Mouse (Mus musculus): ENCODE results near the gene Itsn1. TPM values are rescaled to one million over a fixed set of nuclear protein-coding genes. Genes with fewer than 3 reads are reported as not detected.

Itsn1 gene
- polyA plus RNA-seq, 1 experiment from 2014 or later, result 32.5 TPM

DNA sequence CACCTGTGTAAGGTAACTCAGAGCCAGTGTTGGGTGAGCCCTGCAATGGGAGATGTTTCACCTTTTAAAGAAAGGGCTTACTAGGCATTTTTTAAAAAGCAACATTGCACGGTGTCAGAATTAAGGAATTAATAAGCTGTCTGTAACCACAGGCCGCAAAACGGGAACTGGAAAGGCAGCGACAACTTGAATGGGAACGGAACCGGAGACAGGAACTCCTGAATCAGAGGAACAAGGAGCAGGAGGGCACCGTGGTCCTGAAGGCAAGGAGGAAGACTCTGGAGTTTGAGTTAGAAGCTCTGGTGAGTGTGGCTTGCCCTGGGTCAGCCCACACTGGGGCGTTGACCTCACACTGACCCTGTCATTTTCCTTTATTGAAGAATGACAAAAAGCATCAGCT lies 91.2 kb downstream of the Itsn1 start:
- Histone ChIP-seq H3K36me3 (ENCODE audit: control insufficient read depth, insufficient read depth, low read length) (peaks cover 32% of the 10 kb centered on the region), H3K27ac (replicated peaks; ENCODE audit: low read depth, low read length) (no peak overlapping the region), H3K9ac (ENCODE audit: low read length) (no peak overlapping the region), H3K9me3 (ENCODE audit: control insufficient read depth, low read length) (no peaks in the 10 kb centered on the region), H3K4me2 (ENCODE audit: low read depth, severe bottlenecking) (no peak overlapping the region), H3K4me1 (ENCODE audit: control insufficient read depth, insufficient read depth, low read length) (no peaks in the 10 kb centered on the region), H3K27me3 (ENCODE audit: control insufficient read depth, insufficient read depth, low read length) (no peaks in the 10 kb centered on the region), H3K4me3 (ENCODE audit: low read depth, low read length) (no peak overlapping the region)
- WGBS, result 95% methylated on average over 8 of the region's 8 CpGs
- DNase-seq (ENCODE audit: low spot score), result no peak
- no peak for ATAC-seq (ENCODE audit: insufficient number of reproducible peaks, low FRiP score, low TSS enrichment, low read depth)

DNA sequence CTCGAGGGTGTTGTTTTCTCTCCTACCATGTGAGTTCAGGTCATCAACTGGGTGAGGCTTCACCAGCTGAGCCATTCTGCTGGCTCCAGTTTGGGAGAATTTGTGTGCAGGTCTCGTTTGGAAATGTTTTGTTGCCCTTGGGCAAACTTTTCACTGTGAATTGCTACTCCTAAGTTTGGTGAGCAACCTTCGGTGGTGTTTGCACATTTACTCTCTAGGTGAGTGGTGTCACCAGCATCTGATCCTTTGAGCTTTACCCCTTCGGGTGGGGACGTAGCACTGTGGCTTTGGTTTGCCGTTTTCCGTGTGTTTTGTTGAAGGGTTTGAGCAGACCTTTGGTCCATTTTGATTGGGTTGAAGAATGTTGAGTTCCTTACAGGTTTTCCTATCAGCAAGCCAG lies 93.2 kb downstream of the Itsn1 start:
- peaks cover 22% of the 10 kb centered on the region for H3K36me3 ChIP-seq (ENCODE audit: control insufficient read depth, insufficient read depth, low read length)
- H3K27me3 ChIP-seq (ENCODE audit: control insufficient read depth, insufficient read depth, low read length), result no peaks in the 10 kb centered on the region
- no peak overlapping the region for H3K9ac ChIP-seq (ENCODE audit: low read length)
- no peak overlapping the region for H3K4me2 ChIP-seq (ENCODE audit: low read depth, severe bottlenecking)
- 85% methylated on average over 7 of the region's 7 CpGs for WGBS
- no peak overlapping the region for H3K4me3 ChIP-seq (ENCODE audit: low read depth, low read length)
- DNase-seq (ENCODE audit: low spot score), result no peak
- no peak for ATAC-seq (ENCODE audit: insufficient number of reproducible peaks, low FRiP score, low TSS enrichment, low read depth)
- H3K9me3 ChIP-seq (ENCODE audit: control insufficient read depth, low read length), result no peaks in the 10 kb centered on the region
- H3K4me1 ChIP-seq (ENCODE audit: control insufficient read depth, insufficient read depth, low read length), result no peaks in the 10 kb centered on the region
- no peak overlapping the region for H3K27ac ChIP-seq (replicated peaks; ENCODE audit: low read depth, low read length)

DNA sequence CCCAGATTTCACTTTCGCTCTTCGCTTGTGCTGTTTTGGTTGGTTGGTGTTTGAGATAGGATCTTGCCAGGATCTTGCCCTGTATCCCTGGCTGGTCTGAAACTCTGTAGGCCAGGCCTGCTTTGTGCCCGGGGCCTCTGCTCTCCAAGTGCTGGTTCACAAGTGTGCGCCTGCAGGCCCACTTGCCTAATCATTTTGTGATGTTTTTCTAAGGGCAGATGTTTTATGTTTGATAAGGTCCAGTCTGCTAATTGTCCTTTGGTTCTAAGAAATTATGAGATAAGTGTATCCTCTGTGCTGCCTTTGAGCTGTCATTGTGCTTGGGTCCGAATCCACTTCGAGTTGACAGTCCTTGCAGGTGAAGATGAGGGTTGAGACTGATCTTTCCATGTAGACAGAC lies 93.7 kb downstream of the Itsn1 start:
- ATAC-seq (ENCODE audit: insufficient number of reproducible peaks, low FRiP score, low TSS enrichment, low read depth), result no peak
- Histone ChIP-seq H3K4me1 (ENCODE audit: control insufficient read depth, insufficient read depth, low read length) (no peaks in the 10 kb centered on the region), H3K36me3 (ENCODE audit: control insufficient read depth, insufficient read depth, low read length) (peaks cover 22% of the 10 kb centered on the region)

DNA sequence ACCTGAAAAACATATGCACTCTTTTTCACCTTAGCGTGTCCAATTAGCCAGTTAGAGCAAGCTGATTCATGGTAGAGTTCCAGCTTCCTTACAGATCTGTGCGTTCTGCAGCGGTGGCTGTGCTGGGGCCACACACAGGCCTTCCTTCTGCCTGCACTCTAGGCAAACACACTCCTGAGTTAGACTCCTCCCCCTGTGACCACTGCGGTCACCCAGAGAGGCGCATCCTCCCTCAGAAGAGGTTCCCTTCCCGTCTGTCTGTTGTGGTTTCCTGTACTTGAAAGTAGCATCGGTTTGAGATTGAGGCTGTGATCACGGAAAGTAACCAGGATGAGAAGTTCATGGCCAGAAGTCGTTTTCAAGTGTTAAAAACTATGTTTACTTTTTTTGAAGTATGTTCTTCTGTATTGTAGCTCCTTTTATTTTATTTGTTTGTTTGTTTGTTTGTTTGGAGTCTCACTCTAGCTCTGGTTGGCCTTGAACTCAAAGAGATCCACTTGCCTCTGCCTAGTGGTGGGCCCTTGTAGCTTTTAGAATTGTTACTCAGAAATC lies 96.8 kb downstream of the Itsn1 start:
- Histone ChIP-seq H3K27ac (replicated peaks; ENCODE audit: low read depth, low read length) (no peak overlapping the region), H3K27me3 (ENCODE audit: control insufficient read depth, insufficient read depth, low read length) (no peaks in the 10 kb centered on the region), H3K36me3 (ENCODE audit: control insufficient read depth, insufficient read depth, low read length) (peaks cover 15% of the 10 kb centered on the region; the same call in 1 of the 2 replicates), H3K9me3 (ENCODE audit: control insufficient read depth, low read length) (no peaks in the 10 kb centered on the region), H3K9ac (ENCODE audit: low read length) (no peak overlapping the region), H3K4me3 (ENCODE audit: low read depth, low read length) (no peak overlapping the region), H3K4me2 (ENCODE audit: low read depth, severe bottlenecking) (no peak overlapping the region), H3K4me1 (ENCODE audit: control insufficient read depth, insufficient read depth, low read length) (no peaks in the 10 kb centered on the region)
- DNase-seq (ENCODE audit: low spot score) (no peak), ATAC-seq (ENCODE audit: insufficient number of reproducible peaks, low FRiP score, low TSS enrichment, low read depth) (no peak)
- 73% methylated on average over 9 of the region's 9 CpGs for WGBS

More for the DNA sequence above, 93.7 kb downstream of the Itsn1 start:
- no peaks in the 10 kb centered on the region for H3K27me3 ChIP-seq (ENCODE audit: control insufficient read depth, insufficient read depth, low read length)
- H3K9me3 ChIP-seq (ENCODE audit: control insufficient read depth, low read length), result no peaks in the 10 kb centered on the region
- no peak overlapping the region for H3K27ac ChIP-seq (replicated peaks; ENCODE audit: low read depth, low read length)
- no peak overlapping the region for H3K9ac ChIP-seq (ENCODE audit: low read length)
- H3K4me2 ChIP-seq (ENCODE audit: low read depth, severe bottlenecking), result no peak overlapping the region
- H3K4me3 ChIP-seq (ENCODE audit: low read depth, low read length), result no peak overlapping the region
- no peak for DNase-seq (ENCODE audit: low spot score)
- WGBS, result 91% methylated on average over 6 of the region's 6 CpGs

DNA sequence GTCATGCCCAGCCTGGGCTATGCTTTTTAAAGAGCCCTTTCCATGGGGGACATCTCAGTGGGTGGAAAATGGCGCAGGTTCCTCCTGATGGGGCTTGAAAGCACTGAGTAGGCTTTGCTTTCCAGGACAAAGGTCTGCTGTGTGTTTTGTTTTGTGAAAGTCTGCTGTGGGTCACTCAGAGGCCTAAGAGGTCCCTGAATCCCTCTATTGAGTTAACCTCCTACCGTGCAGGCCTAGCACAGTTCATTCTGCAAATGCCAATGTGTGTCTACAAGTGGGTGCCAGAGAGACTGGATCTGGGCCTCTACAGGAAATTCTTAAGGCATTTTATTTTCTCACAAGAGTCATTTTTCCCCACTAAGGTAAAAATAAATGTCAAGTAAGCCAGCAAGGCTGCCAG lies 97.8 kb downstream of the Itsn1 start:
- ATAC-seq (ENCODE audit: insufficient number of reproducible peaks, low FRiP score, low TSS enrichment, low read depth) (no peak), DNase-seq (ENCODE audit: low spot score) (no peak)
- no peaks in the 10 kb centered on the region for H3K27me3 ChIP-seq (ENCODE audit: control insufficient read depth, insufficient read depth, low read length)
- H3K9me3 ChIP-seq (ENCODE audit: control insufficient read depth, low read length), result no peaks in the 10 kb centered on the region
- no peaks in the 10 kb centered on the region for H3K4me1 ChIP-seq (ENCODE audit: control insufficient read depth, insufficient read depth, low read length)
- WGBS, result 90% methylated on average over 2 of the region's 2 CpGs
- H3K4me3 ChIP-seq (ENCODE audit: low read depth, low read length), result no peak overlapping the region
- H3K4me2 ChIP-seq (ENCODE audit: low read depth, severe bottlenecking), result no peak overlapping the region
- H3K9ac ChIP-seq (ENCODE audit: low read length), result no peak overlapping the region
- H3K27ac ChIP-seq (replicated peaks; ENCODE audit: low read depth, low read length), result no peak overlapping the region
- H3K36me3 ChIP-seq (ENCODE audit: control insufficient read depth, insufficient read depth, low read length), result peaks cover 14% of the 10 kb centered on the region; the same call in 1 of the 2 replicates

DNA sequence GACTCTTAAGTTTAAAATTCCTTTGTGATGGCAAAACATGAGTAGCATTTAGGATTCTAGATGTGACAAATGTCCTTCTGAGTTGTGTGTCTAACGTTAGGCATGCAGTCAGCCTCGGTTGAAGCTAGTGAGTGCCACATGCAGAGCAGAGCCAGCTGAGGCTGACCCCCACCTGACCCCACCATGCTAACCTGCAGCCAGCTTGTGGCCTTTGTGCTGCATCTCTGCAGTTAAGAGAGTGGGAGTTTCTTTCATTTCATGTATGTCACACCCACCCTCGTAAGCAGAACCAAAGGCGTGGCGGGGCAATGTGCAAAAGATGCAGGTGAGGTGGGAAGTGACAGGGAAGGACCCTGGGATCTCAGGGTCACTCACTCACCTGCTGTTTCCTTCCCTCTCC lies 98.4 kb downstream of the Itsn1 start:
- no peak overlapping the region for H3K9ac ChIP-seq (ENCODE audit: low read length)
- H3K36me3 ChIP-seq (ENCODE audit: control insufficient read depth, insufficient read depth, low read length), result peaks cover 13% of the 10 kb centered on the region; the same call in 1 of the 2 replicates
- no peak overlapping the region for H3K4me3 ChIP-seq (ENCODE audit: low read depth, low read length)
- no peaks in the 10 kb centered on the region for H3K4me1 ChIP-seq (ENCODE audit: control insufficient read depth, insufficient read depth, low read length)
- H3K4me2 ChIP-seq (ENCODE audit: low read depth, severe bottlenecking), result no peak overlapping the region
- no peaks in the 10 kb centered on the region for H3K9me3 ChIP-seq (ENCODE audit: control insufficient read depth, low read length)
- H3K27ac ChIP-seq (replicated peaks; ENCODE audit: low read depth, low read length), result no peak overlapping the region
- DNase-seq (ENCODE audit: low spot score) (no peak), ATAC-seq (ENCODE audit: insufficient number of reproducible peaks, low FRiP score, low TSS enrichment, low read depth) (no peak)
- WGBS, result 67% methylated on average over 5 of the region's 5 CpGs
- H3K27me3 ChIP-seq (ENCODE audit: control insufficient read depth, insufficient read depth, low read length), result no peaks in the 10 kb centered on the region

DNA sequence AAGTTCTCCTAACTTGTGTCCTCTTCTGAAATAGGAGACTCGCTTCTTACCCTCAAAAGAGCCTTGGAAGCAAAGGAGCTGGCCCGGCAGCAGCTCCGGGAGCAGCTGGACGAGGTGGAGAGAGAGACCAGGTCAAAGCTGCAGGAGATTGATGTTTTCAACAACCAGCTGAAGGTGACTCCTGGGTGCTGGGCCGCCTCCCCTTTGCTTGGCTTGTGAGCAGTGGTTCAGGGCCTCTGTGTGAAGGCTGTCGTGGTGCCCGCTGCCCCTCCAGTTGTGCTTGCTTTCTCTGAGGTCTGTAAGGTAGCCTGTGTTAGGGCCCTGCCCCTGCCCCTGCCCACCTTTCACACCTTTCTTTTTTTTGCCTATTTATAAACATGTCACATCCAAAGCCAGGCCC lies 99.1 kb downstream of the Itsn1 start:
- Histone ChIP-seq H3K36me3 (ENCODE audit: control insufficient read depth, insufficient read depth, low read length) (peaks cover 13% of the 10 kb centered on the region; the same call in 1 of the 2 replicates), H3K4me3 (ENCODE audit: low read depth, low read length) (no peak overlapping the region), H3K4me1 (ENCODE audit: control insufficient read depth, insufficient read depth, low read length) (no peaks in the 10 kb centered on the region), H3K4me2 (ENCODE audit: low read depth, severe bottlenecking) (no peak overlapping the region), H3K27me3 (ENCODE audit: control insufficient read depth, insufficient read depth, low read length) (no peaks in the 10 kb centered on the region), H3K9ac (ENCODE audit: low read length) (no peak overlapping the region), H3K27ac (replicated peaks; ENCODE audit: low read depth, low read length) (no peak overlapping the region), H3K9me3 (ENCODE audit: control insufficient read depth, low read length) (no peaks in the 10 kb centered on the region)
- 76% methylated on average over 7 of the region's 7 CpGs for WGBS
- DNase-seq (ENCODE audit: low spot score) (no peak), ATAC-seq (ENCODE audit: insufficient number of reproducible peaks, low FRiP score, low TSS enrichment, low read depth) (no peak)

DNA sequence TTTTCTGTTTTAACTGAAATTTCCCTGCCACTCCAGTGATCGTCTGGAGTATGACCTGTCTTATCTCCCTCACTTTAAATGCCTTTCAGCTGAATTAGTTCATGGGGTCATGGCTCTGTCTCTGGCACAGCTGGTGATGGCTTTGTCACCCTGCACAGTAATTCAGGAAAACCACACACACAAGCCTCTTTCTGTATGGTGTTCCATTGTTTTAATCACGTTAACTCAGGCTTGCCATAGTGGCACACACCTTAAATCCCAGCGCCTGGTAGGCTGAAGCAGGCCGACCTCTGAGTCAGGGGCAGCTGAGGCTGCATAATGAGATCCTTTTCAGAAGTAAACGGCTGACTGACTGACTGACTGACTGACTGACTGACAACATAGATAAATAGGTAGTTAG lies 99.5 kb downstream of the Itsn1 start:
- 84% methylated on average over 5 of the region's 5 CpGs for WGBS
- DNase-seq (ENCODE audit: low spot score) (no peak), ATAC-seq (ENCODE audit: insufficient number of reproducible peaks, low FRiP score, low TSS enrichment, low read depth) (no peak)
- H3K27ac ChIP-seq (replicated peaks; ENCODE audit: low read depth, low read length), result no peak overlapping the region
- no peaks in the 10 kb centered on the region for H3K4me1 ChIP-seq (ENCODE audit: control insufficient read depth, insufficient read depth, low read length)
- peaks cover 13% of the 10 kb centered on the region; the same call in 1 of the 2 replicates for H3K36me3 ChIP-seq (ENCODE audit: control insufficient read depth, insufficient read depth, low read length)
- no peaks in the 10 kb centered on the region for H3K9me3 ChIP-seq (ENCODE audit: control insufficient read depth, low read length)
- no peak overlapping the region for H3K4me3 ChIP-seq (ENCODE audit: low read depth, low read length)
- H3K27me3 ChIP-seq (ENCODE audit: control insufficient read depth, insufficient read depth, low read length), result no peaks in the 10 kb centered on the region
- no peak overlapping the region for H3K4me2 ChIP-seq (ENCODE audit: low read depth, severe bottlenecking)
- no peak overlapping the region for H3K9ac ChIP-seq (ENCODE audit: low read length)

DNA sequence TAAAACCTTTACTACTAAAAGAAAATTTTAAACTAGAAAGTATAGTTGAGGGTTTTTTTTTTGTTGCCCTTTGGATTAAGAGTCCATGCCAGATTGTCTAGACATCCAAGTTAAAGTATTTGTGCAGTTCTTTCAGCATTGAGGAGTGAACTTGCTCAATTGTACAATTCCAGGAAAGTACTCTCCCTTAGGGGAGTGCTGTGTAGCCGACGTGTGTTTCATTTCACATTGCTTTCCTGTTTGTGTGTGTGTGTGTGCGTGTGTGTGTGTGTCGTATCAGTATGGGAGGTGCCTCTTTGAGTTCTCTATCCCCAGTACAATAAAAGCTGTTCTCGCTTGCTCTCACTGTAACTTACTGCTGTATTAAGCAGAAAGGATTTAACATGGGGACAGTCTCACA lies 100.0 kb downstream of the Itsn1 start:
- 88% methylated on average over 5 of the region's 5 CpGs for WGBS
- no peak overlapping the region for H3K4me3 ChIP-seq (ENCODE audit: low read depth, low read length)
- ATAC-seq (ENCODE audit: insufficient number of reproducible peaks, low FRiP score, low TSS enrichment, low read depth) (no peak), DNase-seq (ENCODE audit: low spot score) (no peak)
- peaks cover 13% of the 10 kb centered on the region; the same call in 1 of the 2 replicates for H3K36me3 ChIP-seq (ENCODE audit: control insufficient read depth, insufficient read depth, low read length)
- H3K9me3 ChIP-seq (ENCODE audit: control insufficient read depth, low read length), result no peaks in the 10 kb centered on the region
- H3K27me3 ChIP-seq (ENCODE audit: control insufficient read depth, insufficient read depth, low read length), result no peaks in the 10 kb centered on the region
- H3K27ac ChIP-seq (replicated peaks; ENCODE audit: low read depth, low read length), result no peak overlapping the region
- H3K4me1 ChIP-seq (ENCODE audit: control insufficient read depth, insufficient read depth, low read length), result no peaks in the 10 kb centered on the region
- H3K4me2 ChIP-seq (ENCODE audit: low read depth, severe bottlenecking), result no peak overlapping the region
- no peak overlapping the region for H3K9ac ChIP-seq (ENCODE audit: low read length)
